Mouse (Mus musculus) liver, embryonic 12.5 days (tissue): ENCODE results near the gene Dock2. TPM values are rescaled to one million over a fixed set of nuclear protein-coding genes. Genes with fewer than 3 reads are reported as not detected.

Source experiments
- ATAC-seq: fragments of 200-750 bp; cut with Nextera tagmentation; 2 replicates; pipeline ENCODE4 v1.8.0; 2017; ENCODE audit warnings: moderate number of reproducible peaks, mild to moderate bottlenecking, moderate library complexity
- H3K27ac ChIP-seq: fragments of 300-500 bp; sonication (generic); 2 replicates; pipeline ENCODE4 v1.5.1; 2016; ENCODE audit warnings: mild to moderate bottlenecking
- H3K27me3 ChIP-seq: fragments of 300-500 bp; sonication (generic); replicated peaks from 2 replicates; pipeline ENCODE4 v1.6.1; 2016; ENCODE audit warnings: mild to moderate bottlenecking, moderate library complexity
- H3K36me3 ChIP-seq: fragments of 300-500 bp; sonication (generic); 2 replicates; pipeline ENCODE4 v1.6.1; 2016; ENCODE audit warnings: mild to moderate bottlenecking, moderate library complexity
- H3K4me1 ChIP-seq: fragments of 300-500 bp; sonication (generic); 2 replicates; pipeline ENCODE4 v1.6.1; 2016
- H3K4me2 ChIP-seq: fragments of 300-500 bp; sonication (generic); 2 replicates; pipeline ENCODE4 v1.6.1; 2016; ENCODE audit warnings: mild to moderate bottlenecking, moderate library complexity
- H3K4me3 ChIP-seq: fragments of 300-500 bp; sonication (generic); 2 replicates; pipeline ENCODE4 v1.5.1; 2016; ENCODE audit warnings: mild to moderate bottlenecking, moderate library complexity
- H3K9ac ChIP-seq: fragments of 300-500 bp; sonication (generic); 2 replicates; pipeline ENCODE4 v1.6.1; 2016; ENCODE audit warnings: mild to moderate bottlenecking, moderate library complexity
- H3K9me3 ChIP-seq: fragments of 300-500 bp; sonication (generic); replicated peaks from 2 replicates; pipeline ENCODE4 v1.6.1; 2016; ENCODE audit warnings: mild to moderate bottlenecking, moderate library complexity
- WGBS: fragments of 180-500 bp; shearing (Covaris S2); methylation state at CpG from one replicate; pipeline ENCODE4 v1.1.7; 2016; ENCODE audit not compliant: insufficient replicate concordance; 5-methylcytosine and 5-hydroxymethylcytosine counted together
- polyA plus RNA-seq: library from polyadenylated mRNA; unstranded; fragments of >200 nt; fragmentation: Nextera tagmentation; extraction: Ambion mirVana; gene quantifications from 2 replicates; pipeline ENCODE4 v1.2.1, GENCODE M21; 2016

The Dock2 gene
- polyA plus RNA-seq, 1 experiment from 2014 or later, result 6.3 TPM

DNA sequence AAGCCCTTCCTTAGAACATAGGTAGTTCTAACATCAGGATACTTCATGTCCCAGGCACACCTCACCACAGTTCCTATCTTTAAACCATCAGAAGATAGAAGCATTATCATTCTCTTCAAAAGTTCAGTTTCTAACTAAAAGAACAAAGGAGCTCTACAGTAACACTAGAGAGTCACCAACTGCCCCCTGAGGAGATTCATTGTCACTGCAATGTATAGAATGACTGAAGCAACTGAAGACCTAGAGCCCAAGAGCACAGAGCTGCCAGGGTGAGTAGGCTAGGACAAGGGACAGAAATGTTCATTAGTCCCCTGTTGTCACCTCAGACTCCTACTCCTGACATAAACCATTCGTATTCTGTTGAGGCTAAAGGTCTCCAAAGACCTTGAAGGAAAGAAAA lies 316.6 kb downstream of the Dock2 start:
- WGBS, result 45% methylated on average over 1 of the region's 1 CpGs
- Histone ChIP-seq H3K27ac (no peak overlapping the region), H3K4me3 (no peak overlapping the region), H3K9me3 (no peaks in the 10 kb centered on the region), H3K4me2 (no peak overlapping the region), H3K27me3 (no peaks in the 10 kb centered on the region), H3K4me1 (no peaks in the 10 kb centered on the region), H3K9ac (no peak overlapping the region), H3K36me3 (no peaks in the 10 kb centered on the region)
- no peak for ATAC-seq

DNA sequence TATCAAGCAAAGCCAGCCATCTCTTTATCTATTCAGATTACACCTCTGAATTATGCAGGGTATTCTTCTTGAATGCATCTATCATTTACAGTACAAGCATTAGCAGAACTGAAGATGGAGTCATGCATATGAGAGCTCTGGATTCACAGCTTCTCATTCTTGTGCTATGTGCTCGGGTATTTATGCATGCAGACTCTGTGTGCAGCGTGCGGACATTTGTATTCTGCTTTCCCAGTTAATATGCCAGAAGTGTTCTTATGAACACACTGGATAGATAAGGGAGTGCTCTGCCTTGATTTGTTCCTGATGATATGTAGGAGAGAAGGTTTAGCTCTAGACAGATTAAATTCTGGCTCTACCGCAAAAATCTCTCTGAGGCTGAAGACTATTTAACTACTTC lies 333.7 kb downstream of the Dock2 start:
- H3K9ac ChIP-seq, result no peak overlapping the region
- no peak for ATAC-seq
- H3K4me1 ChIP-seq, result no peaks in the 10 kb centered on the region
- no peaks in the 10 kb centered on the region for H3K36me3 ChIP-seq
- H3K4me3 ChIP-seq, result no peak overlapping the region
- H3K4me2 ChIP-seq, result no peak overlapping the region
- H3K9me3 ChIP-seq, result no peaks in the 10 kb centered on the region
- 81% methylated on average over 4 of the region's 4 CpGs for WGBS
- H3K27ac ChIP-seq, result no peak overlapping the region
- H3K27me3 ChIP-seq, result no peaks in the 10 kb centered on the region

DNA sequence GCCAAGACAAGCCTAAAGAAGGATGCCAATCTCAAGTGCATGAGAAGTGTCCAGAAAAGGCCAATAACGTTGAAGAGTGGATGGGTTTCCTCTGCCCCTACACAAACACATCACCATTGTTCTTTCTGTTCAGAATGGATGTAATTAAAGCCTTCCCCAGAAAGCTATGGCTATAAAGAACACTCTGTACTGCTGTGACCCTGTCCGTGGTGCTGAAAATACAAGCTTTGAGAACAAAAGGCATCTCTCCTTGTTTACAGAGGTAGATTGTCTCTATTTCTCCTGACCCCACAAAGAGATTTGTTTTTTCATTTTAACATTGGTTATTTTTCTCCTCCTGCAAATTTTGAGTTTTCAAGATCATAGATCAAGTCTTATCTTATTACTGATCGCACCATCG lies 335.8 kb downstream of the Dock2 start:
- no peak for ATAC-seq
- H3K27me3 ChIP-seq, result no peaks in the 10 kb centered on the region
- no peaks in the 10 kb centered on the region for H3K4me1 ChIP-seq
- no peak overlapping the region for H3K27ac ChIP-seq
- H3K9ac ChIP-seq, result no peak overlapping the region
- H3K4me2 ChIP-seq, result no peak overlapping the region
- no peaks in the 10 kb centered on the region for H3K9me3 ChIP-seq
- no peak overlapping the region for H3K4me3 ChIP-seq
- no peaks in the 10 kb centered on the region for H3K36me3 ChIP-seq
- 38% methylated on average over 4 of the region's 4 CpGs for WGBS

DNA sequence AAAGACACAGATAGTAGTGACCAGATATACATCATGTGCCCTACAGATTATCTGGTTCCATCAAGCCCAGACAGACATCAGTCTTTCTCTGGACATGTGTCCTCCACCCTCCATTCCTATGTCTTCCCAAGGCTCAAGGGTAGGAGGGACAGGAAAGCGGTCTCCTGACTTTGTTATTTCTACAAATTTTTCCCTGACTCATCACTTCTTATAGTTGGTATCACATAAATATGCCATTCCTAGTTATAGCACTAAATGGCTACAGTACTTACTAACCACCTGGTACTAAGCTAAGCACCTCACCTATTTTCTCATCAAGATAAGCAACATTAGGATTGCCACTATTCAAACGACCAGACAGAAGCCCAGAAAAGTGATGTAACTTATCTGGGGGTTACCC lies 345.3 kb downstream of the Dock2 start:
- Histone ChIP-seq H3K27ac (no peak overlapping the region), H3K9ac (no peak overlapping the region), H3K9me3 (no peaks in the 10 kb centered on the region), H3K27me3 (no peaks in the 10 kb centered on the region), H3K4me2 (no peak overlapping the region), H3K36me3 (no peaks in the 10 kb centered on the region), H3K4me1 (no peaks in the 10 kb centered on the region), H3K4me3 (no peak overlapping the region)
- 45% methylated on average over 2 of the region's 2 CpGs for WGBS
- no peak for ATAC-seq

DNA sequence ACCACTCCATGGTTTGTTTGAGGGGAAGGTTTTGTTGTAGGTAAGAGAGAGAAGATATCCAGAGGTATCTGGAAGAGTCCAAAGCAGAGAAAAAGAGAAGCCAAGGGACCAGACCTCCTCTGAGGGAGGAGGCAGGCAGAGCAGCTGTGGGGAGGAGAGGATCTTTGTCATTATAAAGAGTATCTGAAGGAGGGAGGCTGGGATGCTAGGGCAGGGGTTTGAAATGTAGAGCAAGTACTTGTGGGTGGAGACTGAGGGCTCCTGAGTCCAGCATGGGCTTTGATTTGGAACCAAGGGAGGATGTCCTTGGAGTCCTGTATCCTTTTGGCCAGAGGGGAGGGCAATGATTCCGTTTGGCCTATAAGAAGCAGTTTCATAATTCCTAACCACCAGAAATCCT lies 346.2 kb downstream of the Dock2 start:
- 65% methylated on average over 1 of the region's 1 CpGs for WGBS
- H3K4me1 ChIP-seq, result no peaks in the 10 kb centered on the region
- no peaks in the 10 kb centered on the region for H3K36me3 ChIP-seq
- no peak overlapping the region for H3K4me3 ChIP-seq
- no peaks in the 10 kb centered on the region for H3K9me3 ChIP-seq
- no peaks in the 10 kb centered on the region for H3K27me3 ChIP-seq
- no peak overlapping the region for H3K4me2 ChIP-seq
- ATAC-seq, result no peak
- no peak overlapping the region for H3K27ac ChIP-seq
- no peak overlapping the region for H3K9ac ChIP-seq

DNA sequence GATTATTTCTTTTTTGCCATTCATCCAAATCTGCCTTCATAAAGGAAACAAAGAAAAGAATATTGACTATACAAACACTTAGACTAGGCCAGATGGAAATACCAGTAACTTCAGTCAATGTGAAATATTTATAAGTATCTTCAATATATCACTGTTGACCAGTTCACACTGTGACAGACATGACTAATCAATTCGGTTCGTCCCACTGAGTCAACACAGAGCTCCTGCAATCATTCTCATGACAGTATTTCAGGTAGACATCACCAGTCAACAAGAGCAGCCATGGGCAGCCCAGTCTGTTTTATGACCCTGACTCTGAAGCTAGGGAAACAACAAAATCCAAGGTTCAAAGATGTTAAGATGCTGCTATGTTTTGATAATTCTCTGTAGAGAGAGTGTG lies 351.7 kb downstream of the Dock2 start:
- Histone ChIP-seq H3K9ac (no peak overlapping the region), H3K4me2 (no peak overlapping the region), H3K36me3 (no peaks in the 10 kb centered on the region), H3K4me1 (no peaks in the 10 kb centered on the region), H3K4me3 (no peak overlapping the region), H3K27me3 (no peaks in the 10 kb centered on the region), H3K9me3 (no peaks in the 10 kb centered on the region), H3K27ac (no peak overlapping the region)
- WGBS, result 61% methylated on average over 2 of the region's 2 CpGs
- ATAC-seq, result no peak

DNA sequence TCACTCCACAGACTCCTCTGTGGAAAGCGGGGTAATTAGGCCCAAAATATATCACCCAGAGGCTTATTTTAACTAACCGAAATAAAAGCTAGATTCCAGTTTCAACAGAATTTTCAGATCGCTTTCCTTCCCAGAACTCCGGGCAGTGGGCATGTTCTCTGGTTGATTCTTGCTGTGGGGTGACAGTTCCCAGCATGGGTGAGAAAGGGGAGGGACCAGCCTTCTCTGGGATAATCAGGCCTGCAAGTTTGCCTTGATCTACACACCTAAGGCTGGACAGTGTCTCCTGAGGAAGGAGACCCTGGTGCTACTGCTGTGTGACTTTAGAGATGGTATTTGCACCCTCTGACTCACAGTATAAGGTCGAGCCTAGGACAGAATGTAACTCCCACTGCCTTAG lies 352.3 kb downstream of the Dock2 start:
- H3K9me3 ChIP-seq, result no peaks in the 10 kb centered on the region
- H3K4me2 ChIP-seq, result no peak overlapping the region
- WGBS, result 53% methylated on average over 5 of the region's 5 CpGs
- no peak overlapping the region for H3K27ac ChIP-seq
- H3K4me3 ChIP-seq, result no peak overlapping the region
- no peaks in the 10 kb centered on the region for H3K4me1 ChIP-seq
- H3K36me3 ChIP-seq, result no peaks in the 10 kb centered on the region
- ATAC-seq, result no peak
- H3K9ac ChIP-seq, result no peak overlapping the region
- no peaks in the 10 kb centered on the region for H3K27me3 ChIP-seq

DNA sequence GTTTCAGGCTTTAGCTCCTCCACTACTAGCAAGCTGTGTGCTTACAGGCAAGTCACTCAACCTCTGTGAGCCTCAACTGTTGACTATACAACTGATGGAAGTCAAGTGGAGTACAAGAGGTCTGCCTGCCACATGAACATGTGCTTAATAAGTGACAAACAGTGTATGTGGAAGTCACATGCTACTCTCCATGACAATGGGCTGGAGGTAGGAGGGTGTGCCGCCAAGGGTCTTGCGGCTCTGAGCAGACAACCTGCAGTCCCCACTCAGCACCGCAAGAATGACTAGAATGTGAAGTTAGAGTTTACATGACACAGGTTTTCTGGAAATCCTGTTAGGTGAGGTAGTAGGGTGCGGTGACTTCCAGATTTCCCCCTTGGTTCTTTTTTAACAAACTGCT lies 352.8 kb downstream of the Dock2 start:
- ATAC-seq, result no peak
- Histone ChIP-seq H3K4me1 (no peaks in the 10 kb centered on the region), H3K36me3 (no peaks in the 10 kb centered on the region)

DNA sequence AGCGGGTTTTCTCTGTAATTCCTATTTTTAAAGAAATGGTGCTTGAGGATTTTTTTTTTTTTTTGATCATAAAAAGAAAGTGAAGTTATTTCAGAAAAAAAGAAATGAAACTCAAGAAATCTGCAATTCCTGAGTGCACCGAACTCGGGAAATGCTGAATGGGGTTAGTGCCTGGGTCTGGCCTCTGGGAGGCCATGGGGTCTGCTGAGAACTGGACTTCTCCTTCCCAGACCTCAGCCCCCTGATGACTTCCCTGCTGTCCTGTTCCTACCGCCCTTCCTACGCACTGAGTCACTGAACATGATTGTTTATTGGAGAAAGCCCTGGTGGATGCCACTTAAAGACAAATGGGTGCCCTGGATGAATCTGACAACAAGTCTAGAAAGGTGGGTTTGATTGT lies 356.5 kb downstream of the Dock2 start:
- ATAC-seq, result no peak
- H3K4me2 ChIP-seq, result no peak overlapping the region
- H3K4me3 ChIP-seq, result no peak overlapping the region
- no peaks in the 10 kb centered on the region for H3K4me1 ChIP-seq
- H3K27me3 ChIP-seq, result no peaks in the 10 kb centered on the region
- H3K9me3 ChIP-seq, result no peaks in the 10 kb centered on the region
- no peaks in the 10 kb centered on the region for H3K36me3 ChIP-seq
- WGBS, result 70% methylated on average over 5 of the region's 5 CpGs
- no peak overlapping the region for H3K9ac ChIP-seq
- no peak overlapping the region for H3K27ac ChIP-seq

More for the DNA sequence above, 352.8 kb downstream of the Dock2 start:
- Histone ChIP-seq H3K4me2 (no peak overlapping the region), H3K27me3 (no peaks in the 10 kb centered on the region), H3K4me3 (no peak overlapping the region), H3K9ac (no peak overlapping the region), H3K9me3 (no peaks in the 10 kb centered on the region), H3K27ac (no peak overlapping the region)
- 72% methylated on average over 4 of the region's 4 CpGs for whole genome bisulfite sequencing

DNA sequence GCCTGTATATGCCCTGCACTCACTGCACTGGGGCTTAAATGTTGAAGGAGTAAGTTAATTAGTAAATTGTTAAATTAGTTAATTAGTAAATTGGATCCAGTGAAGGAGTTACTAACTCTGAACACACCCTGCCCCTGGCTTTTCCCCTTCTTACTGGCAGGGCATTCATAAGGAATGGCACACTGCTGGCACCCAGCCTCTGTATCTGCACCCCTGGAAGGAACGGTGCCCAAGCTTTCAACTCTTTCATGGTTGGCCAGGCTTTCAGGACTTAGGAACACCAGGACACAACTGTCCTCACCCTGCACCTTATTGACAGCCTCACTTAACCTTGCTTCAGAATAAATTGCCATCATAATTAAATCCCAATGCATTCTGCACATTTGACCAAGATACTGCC lies 359.1 kb downstream of the Dock2 start:
- Histone ChIP-seq H3K9ac (no peak overlapping the region), H3K4me2 (no peak overlapping the region), H3K4me1 (no peaks in the 10 kb centered on the region), H3K4me3 (no peak overlapping the region), H3K9me3 (no peaks in the 10 kb centered on the region), H3K27ac (no peak overlapping the region), H3K27me3 (no peaks in the 10 kb centered on the region), H3K36me3 (no peaks in the 10 kb centered on the region)
- ATAC-seq, result no peak
- WGBS, result 77% methylated on average over 1 of the region's 1 CpGs

DNA sequence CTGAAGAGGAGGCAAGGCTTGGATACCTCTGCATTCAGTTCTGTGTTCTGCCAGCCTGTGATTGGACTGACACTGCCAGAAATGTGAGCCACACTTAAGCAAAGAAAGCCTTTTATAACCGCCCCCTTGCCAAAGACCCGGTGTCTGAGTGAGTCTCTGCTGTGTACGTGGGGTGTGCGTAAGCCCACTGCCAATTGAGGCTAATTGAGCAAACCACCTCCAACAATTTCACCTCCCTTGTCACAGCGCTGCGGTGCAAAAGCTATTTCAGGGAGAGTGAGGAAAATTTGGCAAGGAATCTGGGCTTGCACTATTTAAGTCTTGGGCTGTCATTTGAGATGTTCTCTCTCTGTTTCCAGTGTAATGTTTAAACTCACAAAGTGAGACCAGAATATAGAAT lies 362.6 kb downstream of the Dock2 start:
- Histone ChIP-seq H3K9me3 (no peaks in the 10 kb centered on the region), H3K4me2 (no peak overlapping the region), H3K4me3 (no peak overlapping the region), H3K4me1 (no peaks in the 10 kb centered on the region), H3K36me3 (peaks cover 2% of the 10 kb centered on the region; the same call in 1 of the 2 replicates), H3K27ac (no peak overlapping the region), H3K9ac (no peak overlapping the region), H3K27me3 (no peaks in the 10 kb centered on the region)
- ATAC-seq, result no peak
- 83% methylated on average over 6 of the region's 6 CpGs for WGBS

DNA sequence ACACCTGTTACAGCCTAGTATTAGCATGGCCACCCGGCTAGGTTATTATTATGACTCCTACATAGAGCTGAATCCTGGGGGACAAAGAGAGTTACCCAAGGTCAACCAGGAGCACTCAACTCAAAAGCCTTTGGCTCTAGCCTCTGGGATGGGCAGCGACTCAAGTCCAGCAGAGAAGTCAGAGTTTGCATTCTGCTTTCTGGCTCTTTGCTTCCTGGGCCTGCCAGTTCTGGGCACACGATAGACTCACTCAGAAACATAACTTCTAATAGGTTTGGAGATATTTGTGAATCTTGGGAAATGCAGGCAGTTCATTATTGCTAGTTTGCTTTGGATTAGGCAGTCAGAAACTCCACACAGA lies 367.1 kb downstream of the Dock2 start:
- Histone ChIP-seq H3K27ac (no peak overlapping the region), H3K9ac (no peak overlapping the region), H3K4me3 (no peak overlapping the region), H3K27me3 (no peaks in the 10 kb centered on the region), H3K4me1 (no peaks in the 10 kb centered on the region), H3K9me3 (no peaks in the 10 kb centered on the region), H3K36me3 (peaks cover 2% of the 10 kb centered on the region; the same call in 1 of the 2 replicates), H3K4me2 (no peak overlapping the region)
- no peak for ATAC-seq
- WGBS, result 64% methylated on average over 3 of the region's 3 CpGs

DNA sequence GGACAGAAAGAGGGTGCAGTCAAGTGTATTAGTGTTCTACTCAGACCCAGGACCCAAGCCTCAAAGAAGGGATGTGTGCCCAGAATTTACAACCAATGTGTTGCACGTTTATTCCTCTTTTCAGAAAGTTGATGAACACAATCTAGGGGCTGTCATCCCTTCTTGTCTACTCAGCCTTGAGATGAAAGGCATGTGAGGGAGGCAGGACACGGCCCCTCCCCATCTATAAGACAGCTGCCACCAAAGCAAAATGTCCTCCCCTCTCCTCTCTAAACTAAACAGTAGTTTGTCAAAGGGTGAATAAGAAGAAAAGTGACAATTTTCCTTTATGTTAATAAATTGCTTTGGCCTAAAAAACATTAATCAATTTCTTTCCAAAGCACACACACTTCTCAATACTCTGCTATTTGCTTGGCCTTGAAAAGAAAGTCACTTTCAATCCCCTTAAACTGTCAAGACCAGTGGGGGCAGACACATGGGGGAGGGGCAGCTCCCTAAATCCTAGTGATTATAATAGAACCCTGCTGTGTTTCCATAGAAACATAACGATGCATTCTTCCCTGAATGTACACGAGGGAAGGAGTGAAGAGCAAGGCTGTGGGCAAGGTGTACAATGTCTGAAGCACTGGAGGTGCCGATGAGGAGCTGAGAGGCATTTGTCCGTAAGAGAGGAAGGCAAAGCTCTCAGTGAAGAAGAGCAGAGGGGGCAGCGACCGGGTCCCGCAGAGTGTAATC lies 367.6 kb downstream of the Dock2 start:
- no peak overlapping the region for H3K9ac ChIP-seq
- no peak overlapping the region for H3K4me2 ChIP-seq
- H3K36me3 ChIP-seq, result peaks cover 2% of the 10 kb centered on the region; the same call in 1 of the 2 replicates
- H3K9me3 ChIP-seq, result no peaks in the 10 kb centered on the region
- no peak overlapping the region for H3K27ac ChIP-seq
- no peak for ATAC-seq
- H3K27me3 ChIP-seq, result no peaks in the 10 kb centered on the region
- H3K4me3 ChIP-seq, result no peak overlapping the region
- H3K4me1 ChIP-seq, result no peaks in the 10 kb centered on the region
- WGBS, result 67% methylated on average over 9 of the region's 9 CpGs
